Mouse (Mus musculus) midbrain, embryonic 16.5 days (tissue): ENCODE measurements at regions not wholly inside any gene's neighbourhood (a gene's known extent, or its start where the extent isn't known, plus 50 kb on each side); places are given as distances from the start of the nearest gene placed in this dataset.

Experiments
- ATAC-seq: fragments of 200-750 bp; cut with Nextera tagmentation; 2 replicates; pipeline ENCODE4 v1.8.0; 2017; ENCODE audit warnings: moderate TSS enrichment
- H3K27ac ChIP-seq: fragments of 300-500 bp; sonication (generic); 2 replicates; pipeline ENCODE4 v1.5.1; 2014; ENCODE audit warnings: mild to moderate bottlenecking, low read length, mixed read lengths
- H3K27me3 ChIP-seq: fragments of 300-500 bp; sonication (generic); 2 replicates; pipeline ENCODE4 v1.6.1; 2014; ENCODE audit warnings: low read depth, low read length, mixed read lengths; ENCODE audit not compliant: control insufficient read depth, insufficient read depth
- H3K36me3 ChIP-seq: fragments of 300-500 bp; sonication (generic); 2 replicates; pipeline ENCODE4 v1.6.1; 2014; ENCODE audit warnings: mild to moderate bottlenecking, low read length, moderate library complexity, mixed read lengths; ENCODE audit not compliant: control insufficient read depth, insufficient read depth
- H3K4me1 ChIP-seq: fragments of 300-500 bp; sonication (generic); 2 replicates; pipeline ENCODE4 v1.6.1; 2014; ENCODE audit warnings: mild to moderate bottlenecking, low read length, mixed read lengths; ENCODE audit not compliant: control insufficient read depth, insufficient read depth
- H3K4me2 ChIP-seq: fragments of 300-500 bp; sonication (generic); 2 replicates; pipeline ENCODE4 v1.6.1; 2014; ENCODE audit warnings: mild to moderate bottlenecking, low read length, mixed read lengths
- H3K4me3 ChIP-seq: fragments of 300-500 bp; sonication (generic); 2 replicates; pipeline ENCODE4 v1.5.1; 2014; ENCODE audit warnings: low read depth, mild to moderate bottlenecking, low read length, moderate library complexity, mixed read lengths
- H3K9ac ChIP-seq: fragments of 300-500 bp; sonication (generic); 2 replicates; pipeline ENCODE4 v1.6.1; 2014; ENCODE audit warnings: low read depth, low read length, mixed read lengths
- H3K9me3 ChIP-seq: fragments of 300-500 bp; sonication (generic); replicated peaks from 2 replicates; pipeline ENCODE4 v1.6.1; 2014; ENCODE audit warnings: mild to moderate bottlenecking, low read length, mixed read lengths; ENCODE audit not compliant: control insufficient read depth, poor library complexity, severe bottlenecking
- WGBS: fragments of 180-500 bp; shearing (Covaris S2); extraction: QIAGEN DNeasy Blood & Tissue Kit; methylation state at CpG from one replicate; pipeline ENCODE4 v1.1.7; 2014; 5-methylcytosine and 5-hydroxymethylcytosine counted together

- H3K9ac ChIP-seq, result no peak overlapping the region
- no peaks in the 10 kb centered on the region for H3K9me3 ChIP-seq
- H3K4me1 ChIP-seq, result peaks cover 8% of the 10 kb centered on the region; the same call in 1 of the 2 replicates
- H3K27me3 ChIP-seq, result no peaks in the 10 kb centered on the region
- 83% methylated on average over 8 of the region's 8 CpGs for WGBS
- no peaks in the 10 kb centered on the region for H3K36me3 ChIP-seq
- no peak for ATAC-seq
- no peak overlapping the region for H3K27ac ChIP-seq
- H3K4me3 ChIP-seq, result no peak overlapping the region
- no peak overlapping the region for H3K4me2 ChIP-seq
These were observed 302.2 kb upstream of the Hnrnpa3 start for GRCm38 (mm10) chr2:75356691-75357375.

GRCm38 (mm10) chr2:75357516-75357915, 301.5 kb upstream of the Hnrnpa3 start:
- Histone ChIP-seq H3K27ac (no peak overlapping the region), H3K9ac (no peak overlapping the region), H3K9me3 (no peaks in the 10 kb centered on the region)

GRCm38 (mm10) chr2:75360936-75361335, 298.1 kb upstream of the Hnrnpa3 start:
- no peaks in the 10 kb centered on the region for H3K36me3 ChIP-seq
- H3K9ac ChIP-seq, result no peak overlapping the region
- H3K27ac ChIP-seq, result no peak overlapping the region
- H3K9me3 ChIP-seq, result no peaks in the 10 kb centered on the region
- H3K4me1 ChIP-seq, result no peaks in the 10 kb centered on the region
- 84% methylated on average over 3 of the region's 3 CpGs for WGBS
- H3K27me3 ChIP-seq, result no peaks in the 10 kb centered on the region
- H3K4me3 ChIP-seq, result no peak overlapping the region
- ATAC-seq, result no peak
- H3K4me2 ChIP-seq, result no peak overlapping the region

More at GRCm38 (mm10) chr2:75357516-75357915, 301.5 kb upstream of the Hnrnpa3 start:
- no peaks in the 10 kb centered on the region for H3K27me3 ChIP-seq
- H3K4me2 ChIP-seq, result no peak overlapping the region
- WGBS, result 78% methylated on average over 2 of the region's 2 CpGs
- peaks cover 4% of the 10 kb centered on the region; the same call in 1 of the 2 replicates for H3K4me1 ChIP-seq
- ATAC-seq, result no peak
- H3K36me3 ChIP-seq, result no peaks in the 10 kb centered on the region
- H3K4me3 ChIP-seq, result no peak overlapping the region

- no peak for ATAC-seq
- H3K36me3 ChIP-seq, result no peaks in the 10 kb centered on the region
- 76% methylated on average over 5 of the region's 5 CpGs for WGBS
- no peaks in the 10 kb centered on the region for H3K27me3 ChIP-seq
- no peak overlapping the region for H3K4me2 ChIP-seq
- no peak overlapping the region for H3K9ac ChIP-seq
- peaks cover 7% of the 10 kb centered on the region for H3K4me1 ChIP-seq
- H3K4me3 ChIP-seq, result no peak overlapping the region
- no peaks in the 10 kb centered on the region for H3K9me3 ChIP-seq
- H3K27ac ChIP-seq, result no peak overlapping the region
These were observed 282.4 kb upstream of the Hnrnpa3 start for GRCm38 (mm10) chr2:75376666-75377065.

GRCm38 (mm10) chr2:75385551-75386263, 273.4 kb upstream of the Hnrnpa3 start:
- no peak; the same call in 1 of the 2 replicates for ATAC-seq
- Histone ChIP-seq H3K4me1 (peaks cover 16% of the 10 kb centered on the region), H3K9ac (no peak overlapping the region), H3K27ac (peak overlapping the region; percentile 58), H3K27me3 (no peaks in the 10 kb centered on the region), H3K4me2 (no peak overlapping the region), H3K9me3 (no peaks in the 10 kb centered on the region), H3K4me3 (no peak overlapping the region), H3K36me3 (no peaks in the 10 kb centered on the region)
- WGBS, result 22% methylated on average over 7 of the region's 7 CpGs

- no peak overlapping the region for H3K27ac ChIP-seq
- WGBS, result 99% methylated on average over 3 of the region's 3 CpGs
- H3K9me3 ChIP-seq, result no peaks in the 10 kb centered on the region
These were observed 272.4 kb upstream of the Hnrnpa3 start for GRCm38 (mm10) chr2:75386636-75387035.

GRCm38 (mm10) chr2:75392041-75392440, 267.0 kb upstream of the Hnrnpa3 start:
- ATAC-seq, result no peak
- no peak overlapping the region for H3K4me3 ChIP-seq
- no peaks in the 10 kb centered on the region for H3K27me3 ChIP-seq
- 81% methylated on average over 3 of the region's 3 CpGs for WGBS
- no peaks in the 10 kb centered on the region for H3K36me3 ChIP-seq
- no peak overlapping the region for H3K27ac ChIP-seq
- no peak overlapping the region for H3K9ac ChIP-seq
- peaks cover 4% of the 10 kb centered on the region; the same call in 1 of the 2 replicates for H3K4me1 ChIP-seq
- no peaks in the 10 kb centered on the region for H3K9me3 ChIP-seq
- no peak overlapping the region for H3K4me2 ChIP-seq

More at GRCm38 (mm10) chr2:75386636-75387035, 272.4 kb upstream of the Hnrnpa3 start:
- Histone ChIP-seq H3K4me2 (no peak overlapping the region), H3K36me3 (no peaks in the 10 kb centered on the region), H3K4me3 (no peak overlapping the region), H3K4me1 (peaks cover 16% of the 10 kb centered on the region), H3K27me3 (no peaks in the 10 kb centered on the region), H3K9ac (no peak overlapping the region)
- no peak for ATAC-seq

- WGBS, result 78% methylated on average over 6 of the region's 6 CpGs
- ATAC-seq, result no peak
- Histone ChIP-seq H3K4me1 (peaks cover 4% of the 10 kb centered on the region; the same call in 1 of the 2 replicates), H3K9me3 (no peaks in the 10 kb centered on the region), H3K4me2 (no peak overlapping the region), H3K4me3 (no peak overlapping the region), H3K36me3 (no peaks in the 10 kb centered on the region), H3K27ac (no peak overlapping the region), H3K27me3 (no peaks in the 10 kb centered on the region), H3K9ac (no peak overlapping the region)
These were observed 264.0 kb upstream of the Hnrnpa3 start for GRCm38 (mm10) chr2:75394928-75395673.
